Mouse (Mus musculus) myocyte (in vitro differentiated cells): Measurements from ENCODE around the gene C5ar1.

Experiments used
- CEBPB ChIP-seq: IDR thresholded peaks from 2 replicates; pipeline ENCODE4 v1.6.1; 2011; ENCODE audit warnings: mild to moderate bottlenecking, moderate library complexity; ENCODE audit not compliant: poor library complexity, insufficient read depth, severe bottlenecking
- MYOD1 ChIP-seq, 3 experiments: IDR thresholded peaks; one replicate each; pipeline ENCODE4 v1.6.1; 2011; ENCODE audit warnings: control low read depth in 2 of 3, low read depth in 2 of 3, mild to moderate bottlenecking in 2 of 3, moderate library complexity in 1 of 3; ENCODE audit not compliant: insufficient read length in 2 of 3, control insufficient read depth in 1 of 3
- SRF ChIP-seq: IDR thresholded peaks from one replicate; pipeline ENCODE4 v1.6.1; 2011; ENCODE audit warnings: low read depth; ENCODE audit not compliant: control insufficient read depth, insufficient read length
- TCF12 ChIP-seq: IDR thresholded peaks from one replicate; pipeline ENCODE4 v1.6.1; 2011; ENCODE audit warnings: mild to moderate bottlenecking, control low read depth; ENCODE audit not compliant: poor library complexity, insufficient read depth, severe bottlenecking
- USF1 ChIP-seq: IDR thresholded peaks from one replicate; pipeline ENCODE4 v1.6.1; 2011; ENCODE audit warnings: low read depth, mild to moderate bottlenecking, control low read depth, moderate library complexity

GRCm38 (mm10) chr7:16280721-16281120 is 21.4 kb upstream of the C5ar1 start:
- TF ChIP-seq USF1 (no peak), TCF12 (no peak), SRF (no peak), MYOD1 (IDR thresholded peaks at IDR 0.05; ENCODE audit: control insufficient read depth in 1 of 3, insufficient read length in 2 of 3, low read depth in 2 of 3) (no peak), CEBPB (no peak)
